Mouse (Mus musculus) MEL (cell line): ENCODE data around the gene Sobp. TPM values are rescaled to one million over a fixed set of nuclear protein-coding genes. Genes with fewer than 3 reads are reported as not detected.

Experiments
- DNase-seq: peaks from one replicate; pipeline ENCODE4 v3.0.0; 2011; ENCODE audit warnings: low read depth, low spot score
- H3K27ac ChIP-seq: 2 replicates; pipeline ENCODE4 v1.5.1; 2012; ENCODE audit warnings: low read depth, mild to moderate bottlenecking, control low read depth, low read length, moderate library complexity; ENCODE audit not compliant: control insufficient read depth
- H3K27me3 ChIP-seq, 2 experiments: fragments of 150-350 bp in 1 of 2; sonication (generic) in 1 of 2; 2 replicates each; pipeline ENCODE4 v1.6.1; 2012; ENCODE audit warnings: low read length in 2 of 2, mild to moderate bottlenecking in 2 of 2, improper control_type of control experiment in 1 of 2, moderate library complexity in 1 of 2; ENCODE audit not compliant: insufficient read depth in 2 of 2, control insufficient read depth in 1 of 2
- H3K36me3 ChIP-seq, 2 experiments: 2 replicates each; pipeline ENCODE4 v1.6.1; 2012 to 2014; ENCODE audit warnings: low read length in 2 of 2, improper control_type of control experiment in 1 of 2, inconsistent platforms in 1 of 2, mild to moderate bottlenecking in 1 of 2; ENCODE audit not compliant: insufficient read depth in 2 of 2, control insufficient read depth in 1 of 2
- H3K4me1 ChIP-seq, 2 experiments: fragments of 150-350 bp in 1 of 2; sonication (generic) in 1 of 2; 2 replicates each; pipeline ENCODE4 v1.6.1; 2012; ENCODE audit warnings: low read length in 2 of 2, improper control_type of control experiment in 1 of 2, mild to moderate bottlenecking in 1 of 2; ENCODE audit not compliant: insufficient read depth in 2 of 2, control insufficient read depth in 1 of 2
- H3K4me3 ChIP-seq, 2 experiments: fragments of 150-350 bp in 1 of 2; sonication (generic) in 1 of 2; 2 replicates each; pipeline ENCODE4 v1.5.1; 2012; ENCODE audit warnings: low read depth in 2 of 2, low read length in 2 of 2, mild to moderate bottlenecking in 2 of 2, moderate library complexity in 2 of 2, control low read depth in 1 of 2, improper control_type of control experiment in 1 of 2; ENCODE audit not compliant: control insufficient read depth in 1 of 2, insufficient read depth in 1 of 2
- H3K79me2 ChIP-seq: 2 replicates; pipeline ENCODE4 v1.6.1; 2012; ENCODE audit warnings: mild to moderate bottlenecking, low read length, moderate library complexity; ENCODE audit not compliant: control insufficient read depth, poor library complexity, insufficient read depth
- H3K9ac ChIP-seq: 2 replicates; pipeline ENCODE4 v1.6.1; 2012; ENCODE audit warnings: low read depth, mild to moderate bottlenecking, control low read depth, low read length, moderate library complexity; ENCODE audit not compliant: control insufficient read depth, poor library complexity, severe bottlenecking
- H3K9me3 ChIP-seq: fragments of 150-350 bp; sonication (generic); replicated peaks from 2 replicates; pipeline ENCODE4 v1.6.1; 2012; ENCODE audit warnings: mild to moderate bottlenecking, low read length, improper control_type of control experiment, moderate library complexity; ENCODE audit not compliant: insufficient read depth
- BHLHE40 ChIP-seq: IDR thresholded peaks from 2 replicates; pipeline ENCODE4 v1.6.1; 2012; ENCODE audit warnings: low read depth, mild to moderate bottlenecking, inconsistent platforms, low read length, improper control_type of control experiment, borderline replicate concordance
- CHD2 ChIP-seq: IDR thresholded peaks from 2 replicates; pipeline ENCODE4 v1.6.1; 2011; ENCODE audit warnings: low read length, improper control_type of control experiment
- CTCF ChIP-seq, 3 experiments: IDR thresholded peaks in 2 of 3; conservative IDR thresholded peaks in 1 of 3; 2 replicates each; pipeline ENCODE4 v1.5.1; 2011 to 2012; ENCODE audit warnings: low read length in 3 of 3, low read depth in 2 of 3, mild to moderate bottlenecking in 2 of 3, improper control_type of control experiment in 1 of 3, inconsistent platforms in 1 of 3, mixed read lengths in 1 of 3, moderate library complexity in 1 of 3; ENCODE audit not compliant: control insufficient read depth in 1 of 3, insufficient read depth in 1 of 3, poor library complexity in 1 of 3, severe bottlenecking in 1 of 3
- ELF1 ChIP-seq: IDR thresholded peaks from 2 replicates; pipeline ENCODE4 v1.6.1; 2014; ENCODE audit warnings: low read depth, mild to moderate bottlenecking, inconsistent platforms, low read length, improper control_type of control experiment, moderate library complexity
- ETS1 ChIP-seq: IDR thresholded peaks from 2 replicates; pipeline ENCODE4 v1.6.1; 2012; ENCODE audit warnings: low read depth, mild to moderate bottlenecking, inconsistent platforms, low read length, improper control_type of control experiment, moderate library complexity
- GABPA ChIP-seq: IDR thresholded peaks from 2 replicates; pipeline ENCODE4 v1.6.1; 2012; ENCODE audit warnings: low read depth, mild to moderate bottlenecking, inconsistent platforms, low read length, improper control_type of control experiment, moderate library complexity
- GATA1 ChIP-seq: IDR thresholded peaks from 2 replicates; pipeline ENCODE4 v1.6.1; 2011; ENCODE audit warnings: low read depth, low read length, improper control_type of control experiment
- HCFC1 ChIP-seq: IDR thresholded peaks from 2 replicates; pipeline ENCODE4 v1.6.1; 2012; ENCODE audit warnings: low read depth, mild to moderate bottlenecking, inconsistent platforms, low read length, improper control_type of control experiment, moderate library complexity
- JUND ChIP-seq: IDR thresholded peaks from 2 replicates; pipeline ENCODE4 v1.6.1; 2011; ENCODE audit warnings: low read depth, mild to moderate bottlenecking, improper control_type of control experiment, low read length
- KAT2A ChIP-seq: conservative IDR thresholded peaks from 2 replicates; pipeline ENCODE4 v1.6.1; 2012; ENCODE audit warnings: low read depth, low read length, improper control_type of control experiment, inconsistent platforms
- MAZ ChIP-seq: IDR thresholded peaks from 2 replicates; pipeline ENCODE4 v1.6.1; 2012; ENCODE audit warnings: low read depth, mild to moderate bottlenecking, inconsistent platforms, low read length, improper control_type of control experiment
- MXI1 ChIP-seq: IDR thresholded peaks from 2 replicates; pipeline ENCODE4 v1.6.1; 2011; ENCODE audit warnings: mild to moderate bottlenecking, low read depth, low read length, improper control_type of control experiment
- MYC ChIP-seq: IDR thresholded peaks from 2 replicates; pipeline ENCODE4 v1.6.1; 2011; ENCODE audit warnings: low read depth, mild to moderate bottlenecking, low read length, improper control_type of control experiment, moderate library complexity
- RCOR1 ChIP-seq: IDR thresholded peaks from 2 replicates; pipeline ENCODE4 v1.6.1; 2012; ENCODE audit warnings: low read depth, mild to moderate bottlenecking, inconsistent platforms, low read length, improper control_type of control experiment
- SMC3 ChIP-seq: IDR thresholded peaks from 2 replicates; pipeline ENCODE4 v1.6.1; 2011; ENCODE audit warnings: low read depth, low read length, improper control_type of control experiment
- TBP ChIP-seq: IDR thresholded peaks from 2 replicates; pipeline ENCODE4 v1.8.0; 2011; ENCODE audit warnings: low read depth, low read length, improper control_type of control experiment
- UBTF ChIP-seq: IDR thresholded peaks from 2 replicates; pipeline ENCODE4 v1.6.1; 2012; ENCODE audit warnings: low read depth, mild to moderate bottlenecking, inconsistent platforms, low read length, improper control_type of control experiment, moderate library complexity, borderline replicate concordance; ENCODE audit not compliant: insufficient read depth
- USF1 ChIP-seq: IDR thresholded peaks from 2 replicates; pipeline ENCODE4 v1.6.1; 2014; ENCODE audit warnings: low read depth, mild to moderate bottlenecking, inconsistent platforms, low read length, improper control_type of control experiment, moderate library complexity
- USF2 ChIP-seq, 2 experiments: IDR thresholded peaks; 2 replicates each; pipeline ENCODE4 v1.6.1; 2011 to 2012; ENCODE audit warnings: improper control_type of control experiment in 2 of 2, low read length in 2 of 2, borderline replicate concordance in 1 of 2, inconsistent platforms in 1 of 2, low read depth in 1 of 2, mild to moderate bottlenecking in 1 of 2; ENCODE audit not compliant: insufficient read depth in 1 of 2
- ZMIZ1 ChIP-seq: IDR thresholded peaks from 2 replicates; pipeline ENCODE4 v1.6.1; 2012; ENCODE audit warnings: low read depth, mild to moderate bottlenecking, inconsistent platforms, low read length, improper control_type of control experiment, moderate library complexity
- ZNF384 ChIP-seq: IDR thresholded peaks from 2 replicates; pipeline ENCODE4 v1.6.1; 2012; ENCODE audit warnings: low read depth, mild to moderate bottlenecking, inconsistent platforms, low read length, improper control_type of control experiment
- polyA plus RNA-seq, 2 experiments: library from polyadenylated mRNA; stranded (reverse) in 1 of 2; unstranded in 1 of 2; fragments of >175 nt in 1 of 2; fragments of >200 nt in 1 of 2; gene quantifications; 2 replicates each; pipeline versions ENCODE4 v1.2.1 to v1.2.4; 2012; ENCODE audit warnings: low replicate concordance in 2 of 2, low read depth in 1 of 2; ENCODE audit not compliant: insufficient read length in 2 of 2, insufficient read depth in 1 of 2, missing spikeins in 1 of 2
- total RNA-seq: library from RNA; depleted of rRNA; stranded (reverse); fragments of 300-350 nt; gene quantifications from 2 replicates; pipeline ENCODE4 v1.2.3, GENCODE M21; 2012

The Sobp gene
- total and polyA plus RNA-seq, 3 experiments, result not detected

DNA sequence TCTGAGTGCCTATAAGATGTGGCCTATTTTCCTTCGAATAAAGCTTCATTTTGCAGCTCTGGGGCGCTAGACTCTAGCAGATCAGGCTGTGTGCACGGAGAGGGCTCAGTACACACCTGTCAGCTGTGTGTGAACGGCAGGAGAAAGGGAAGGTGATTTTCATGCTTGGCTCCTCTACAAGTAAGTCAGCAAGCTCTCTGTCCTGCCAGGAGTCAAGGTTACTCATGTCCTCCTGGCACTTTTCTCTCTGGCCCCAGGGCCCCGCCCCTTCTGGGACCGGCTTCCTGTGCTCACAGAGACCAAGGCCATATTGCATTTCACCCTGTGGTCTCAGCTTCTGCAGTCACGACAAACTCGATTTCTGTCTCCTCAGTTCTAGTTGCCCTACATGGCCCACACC, 138.8 kb downstream of the Sobp start:
- H3K4me3 ChIP-seq, result no peak overlapping the region
- no peak for TF ChIP-seq ZMIZ1
- TF ChIP-seq MYC, result no peak
- TF ChIP-seq TBP, result no peak
- no peak for TF ChIP-seq RCOR1
- TF ChIP-seq SMC3, result no peak
- TF ChIP-seq KAT2A, result no peak
- no peak for TF ChIP-seq USF1
- TF ChIP-seq BHLHE40, result no peak
- TF ChIP-seq GATA1, result no peak
- no peak for TF ChIP-seq CHD2
- no peak for TF ChIP-seq GABPA
- TF ChIP-seq USF2 (IDR thresholded peaks at IDR 0.05; ENCODE audit: borderline replicate concordance in 1 of 2, insufficient read depth in 1 of 2, low read depth in 1 of 2, low read length in 2 of 2), result no peak
- no peak for TF ChIP-seq ETS1
- TF ChIP-seq, all 39 proteins: peak for 0
- Histone ChIP-seq H3K36me3 (peaks cover 0 to 2% of the 10 kb centered on the region in 2 experiments; a peak in 1 of 4 replicates), H3K27me3 (no peaks in the 10 kb centered on the region), H3K79me2 (no peaks in the 10 kb centered on the region), H3K9ac (no peak overlapping the region), H3K9me3 (no peaks in the 10 kb centered on the region), H3K4me1 (peaks cover 0 to 9% of the 10 kb centered on the region in 2 experiments; a peak in 2 of 4 replicates), H3K27ac (no peak overlapping the region)
- no peak for DNase-seq

- H3K27ac ChIP-seq, result no peak overlapping the region
- peak; percentile 38 for DNase-seq
- no peaks in the 10 kb centered on the region for H3K27me3 ChIP-seq
- no peaks in the 10 kb centered on the region for H3K79me2 ChIP-seq
- peaks cover 0 to 9% of the 10 kb centered on the region in 2 experiments; a peak in 2 of 4 replicates for H3K4me1 ChIP-seq
- no peaks in the 10 kb centered on the region for H3K9me3 ChIP-seq
- no peak overlapping the region for H3K4me3 ChIP-seq
- peaks cover 0 to 2% of the 10 kb centered on the region in 2 experiments; a peak in 1 of 4 replicates for H3K36me3 ChIP-seq
- TF ChIP-seq UBTF (no peak), ETS1 (no peak), CTCF (IDR thresholded peaks at IDR 0.05 in 2 of 3, conservative IDR thresholded peaks at IDR 0.05 in 1 of 3; ENCODE audit: control insufficient read depth in 1 of 3, insufficient read depth in 1 of 3, low read depth in 2 of 3, low read length in 3 of 3, poor library complexity in 1 of 3, severe bottlenecking in 1 of 3) (no peak), ELF1 (no peak), HCFC1 (no peak), MAZ (no peak), JUND (no peak), ZNF384 (no peak), GATA1 (no peak), USF1 (no peak), MXI1 (no peak), GABPA (no peak)
- TF ChIP-seq, all 39 proteins: peak for 0
- H3K9ac ChIP-seq, result no peak overlapping the region
Observed at GRCm38 (mm10) chr10:43034811-43035210, 139.5 kb downstream of the Sobp start.
